Mouse (Mus musculus) stomach, embryonic 16.5 days (tissue): ENCODE results near the gene Denr. TPM values are rescaled to one million over a fixed set of nuclear protein-coding genes. Genes with fewer than 3 reads are reported as not detected.

Source experiments
- ATAC-seq: fragments of 200-750 bp; cut with Nextera tagmentation; 2 replicates; pipeline ENCODE4 v1.8.0; 2017; ENCODE audit warnings: moderate number of reproducible peaks, moderate TSS enrichment; ENCODE audit not compliant: insufficient read depth, low FRiP score
- H3K27ac ChIP-seq: fragments of 300-500 bp; sonication (generic); 2 replicates; pipeline ENCODE4 v1.5.1; 2014; ENCODE audit warnings: low read length
- H3K27me3 ChIP-seq: fragments of 300-500 bp; sonication (generic); 2 replicates; pipeline ENCODE4 v1.6.1; 2014; ENCODE audit warnings: low read length, control low read depth, mixed read lengths; ENCODE audit not compliant: control insufficient read depth, insufficient read depth
- H3K36me3 ChIP-seq: fragments of 300-500 bp; sonication (generic); 2 replicates; pipeline ENCODE4 v1.6.1; 2014; ENCODE audit warnings: low read length; ENCODE audit not compliant: control insufficient read depth, insufficient read depth
- H3K4me1 ChIP-seq: fragments of 300-500 bp; sonication (generic); 2 replicates; pipeline ENCODE4 v1.6.1; 2014; ENCODE audit warnings: low read length, control low read depth, mixed read lengths; ENCODE audit not compliant: control insufficient read depth, insufficient read depth
- H3K4me2 ChIP-seq: fragments of 300-500 bp; sonication (generic); 2 replicates; pipeline ENCODE4 v1.6.1; 2014; ENCODE audit warnings: low read depth, low read length, mixed read lengths
- H3K4me3 ChIP-seq: fragments of 300-500 bp; sonication (generic); replicated peaks from 2 replicates; pipeline ENCODE4 v1.5.1; 2014; ENCODE audit warnings: mild to moderate bottlenecking, low read length
- H3K9ac ChIP-seq: fragments of 300-500 bp; sonication (generic); 2 replicates; pipeline ENCODE4 v1.6.1; 2014; ENCODE audit warnings: low read length
- H3K9me3 ChIP-seq: fragments of 300-500 bp; sonication (generic); replicated peaks from 2 replicates; pipeline ENCODE4 v1.6.1; 2016; ENCODE audit warnings: low read length, control low read depth; ENCODE audit not compliant: control insufficient read depth
- WGBS: fragments of 180-500 bp; shearing (Covaris S2); extraction: QIAGEN DNeasy Blood & Tissue Kit; methylation state at CpG from one replicate; pipeline ENCODE4 v1.1.7; 2014; 5-methylcytosine and 5-hydroxymethylcytosine counted together
- polyA plus RNA-seq: library from polyadenylated mRNA; unstranded; fragments of >200 nt; fragmentation: Nextera tagmentation; extraction: Ambion mirVana; gene quantifications from 2 replicates; pipeline ENCODE4 v1.2.1, GENCODE M21; 2015

Gene Denr
- polyA plus RNA-seq, 1 experiment from 2014 or later: 132 TPM

DNA sequence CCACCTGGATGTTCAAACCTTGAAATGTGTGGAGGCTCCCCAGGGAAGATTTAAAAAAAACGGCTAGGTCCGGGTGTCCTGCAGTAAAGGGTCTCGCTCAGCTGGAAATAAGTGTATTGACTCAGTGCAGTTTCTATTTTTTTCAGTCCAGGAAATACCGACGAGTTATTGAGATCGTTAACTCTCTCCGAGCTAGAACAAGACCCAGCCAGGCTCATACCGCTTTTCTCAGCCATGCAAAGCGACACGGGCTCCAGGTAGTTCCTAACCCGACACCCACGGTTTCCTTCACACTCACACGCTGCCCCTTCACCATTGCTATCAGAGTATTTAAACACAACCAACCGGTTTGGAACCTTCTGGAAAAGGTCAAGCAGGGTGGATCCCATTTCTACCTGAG is 28.9 kb upstream of the Denr start:
- peak overlapping the region; percentile 44 for H3K4me2 ChIP-seq
- no peak for ATAC-seq
- peaks cover 22% of the 10 kb centered on the region for H3K4me1 ChIP-seq
- peak overlapping the region; percentile 49 for H3K9ac ChIP-seq
- no peaks in the 10 kb centered on the region for H3K27me3 ChIP-seq
- 32% methylated on average over 14 of the region's 14 CpGs for WGBS
- H3K4me3 ChIP-seq: peak overlapping the region; percentile 30
- H3K27ac ChIP-seq: peak overlapping the region; percentile 69
- H3K9me3 ChIP-seq: no peaks in the 10 kb centered on the region
- H3K36me3 ChIP-seq: no peaks in the 10 kb centered on the region

- Histone ChIP-seq H3K27ac (peak within 1 kb of the TSS; percentile 69), H3K27me3 (no peaks in the 10 kb centered on the region), H3K4me2 (peak within 1 kb of the TSS; percentile 44), H3K36me3 (no peaks in the 10 kb centered on the region), H3K9ac (peak within 1 kb of the TSS; percentile 58), H3K9me3 (no peaks in the 10 kb centered on the region), H3K4me1 (peaks cover 22% of the 10 kb centered on the region), H3K4me3 (peak within 1 kb of the TSS; percentile 30)
- 15% methylated on average over 12 of the region's 12 CpGs for WGBS
- peak; percentile 85 for ATAC-seq
Observed at GRCm38 (mm10) chr5:123879928-123880327, 27.0 kb upstream of the Denr start, which contains the start of gene Hcar1. Gene Hcar1, minus strand, starts transcription at chr5:123880020.

DNA sequence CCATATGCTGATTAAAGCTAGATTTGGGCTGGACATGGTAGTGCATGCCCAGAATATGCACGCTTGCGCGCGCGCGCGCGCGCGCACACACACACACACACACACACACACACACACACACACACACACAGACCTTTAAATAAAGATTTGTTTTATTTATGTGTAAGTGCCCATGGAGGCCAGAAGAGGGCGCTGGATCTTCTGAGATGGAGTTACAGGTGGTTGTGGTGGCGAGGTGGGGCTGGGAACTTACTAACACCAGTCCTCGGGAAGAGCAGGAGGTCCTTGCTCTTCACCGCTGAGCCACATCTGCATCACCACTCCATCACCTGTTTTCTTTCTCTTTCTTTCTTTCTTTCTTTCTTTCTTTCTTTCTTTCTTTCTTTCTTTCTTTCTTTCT is 26.2 kb upstream of the Denr start:
- H3K36me3 ChIP-seq: no peaks in the 10 kb centered on the region
- WGBS: 79% methylated on average over 14 of the region's 14 CpGs
- H3K4me3 ChIP-seq: no peak overlapping the region
- H3K4me1 ChIP-seq: peaks cover 22% of the 10 kb centered on the region
- no peaks in the 10 kb centered on the region for H3K27me3 ChIP-seq
- ATAC-seq: no peak
- H3K27ac ChIP-seq: no peak overlapping the region; the same call in 1 of the 2 replicates
- H3K4me2 ChIP-seq: no peak overlapping the region; the same call in 1 of the 2 replicates
- H3K9me3 ChIP-seq: no peaks in the 10 kb centered on the region
- H3K9ac ChIP-seq: no peak overlapping the region

GRCm38 (mm10) chr5:123883891-123884290 is 23.1 kb upstream of the Denr start:
- Histone ChIP-seq H3K4me3 (no peak overlapping the region), H3K27ac (peak overlapping the region; percentile 35; the same call in 1 of the 2 replicates), H3K9me3 (no peaks in the 10 kb centered on the region), H3K36me3 (no peaks in the 10 kb centered on the region), H3K9ac (0 out of 2 replicates have a peak overlapping the region, but pooled peaks have one; percentile 44), H3K4me2 (no peak overlapping the region), H3K4me1 (peaks cover 14% of the 10 kb centered on the region), H3K27me3 (no peaks in the 10 kb centered on the region)
- 67% methylated on average over 7 of the region's 7 CpGs for WGBS
- no peak for ATAC-seq

DNA sequence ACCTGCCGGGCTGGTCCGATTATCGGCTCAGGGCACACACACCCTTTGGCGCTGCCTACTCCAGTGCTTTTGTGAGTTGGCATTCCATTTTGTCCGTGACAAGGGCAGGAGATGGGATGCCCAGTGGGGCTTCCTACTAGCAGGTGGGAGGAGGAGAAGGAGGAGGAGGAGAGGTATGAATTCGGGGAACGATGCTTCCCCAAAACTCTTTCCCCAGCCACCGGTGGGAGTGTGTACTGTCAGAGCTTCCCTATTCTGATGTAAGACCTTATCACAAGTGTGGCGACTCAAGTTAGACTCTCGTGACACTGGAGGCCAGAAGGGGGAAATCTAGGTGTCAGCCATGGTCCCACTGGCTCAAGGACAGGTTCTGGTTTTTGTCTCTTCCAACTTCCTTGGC is 22.6 kb upstream of the Denr start:
- no peak for ATAC-seq
- no peaks in the 10 kb centered on the region for H3K36me3 ChIP-seq
- no peak overlapping the region for H3K4me3 ChIP-seq
- H3K4me2 ChIP-seq: 0 out of 2 replicates have a peak overlapping the region, but pooled peaks have one; percentile 1
- 0 out of 2 replicates have a peak overlapping the region, but pooled peaks have one; percentile 44 for H3K9ac ChIP-seq
- H3K27ac ChIP-seq: peak overlapping the region; percentile 35; the same call in 1 of the 2 replicates
- H3K4me1 ChIP-seq: peaks cover 10% of the 10 kb centered on the region
- no peaks in the 10 kb centered on the region for H3K9me3 ChIP-seq
- 74% methylated on average over 10 of the region's 10 CpGs for WGBS
- H3K27me3 ChIP-seq: no peaks in the 10 kb centered on the region

- no peaks in the 10 kb centered on the region for H3K27me3 ChIP-seq
- no peak for ATAC-seq
- WGBS: 69% methylated on average over 3 of the region's 3 CpGs
- no peaks in the 10 kb centered on the region for H3K4me1 ChIP-seq
- H3K36me3 ChIP-seq: no peaks in the 10 kb centered on the region
- H3K9ac ChIP-seq: no peak overlapping the region
- H3K4me2 ChIP-seq: no peak overlapping the region
- H3K4me3 ChIP-seq: no peak overlapping the region
- H3K9me3 ChIP-seq: no peaks in the 10 kb centered on the region
- H3K27ac ChIP-seq: no peak overlapping the region
Observed at GRCm38 (mm10) chr5:123886365-123886764, 20.6 kb upstream of the Denr start.

GRCm38 (mm10) chr5:123890312-123890711 is 16.7 kb upstream of the Denr start:
- Histone ChIP-seq H3K27me3 (no peaks in the 10 kb centered on the region), H3K4me2 (no peak overlapping the region), H3K4me1 (no peaks in the 10 kb centered on the region), H3K27ac (no peak overlapping the region), H3K4me3 (no peak overlapping the region), H3K36me3 (no peaks in the 10 kb centered on the region), H3K9ac (no peak overlapping the region), H3K9me3 (no peaks in the 10 kb centered on the region)
- no peak for ATAC-seq
- 71% methylated on average over 2 of the region's 2 CpGs for WGBS

DNA sequence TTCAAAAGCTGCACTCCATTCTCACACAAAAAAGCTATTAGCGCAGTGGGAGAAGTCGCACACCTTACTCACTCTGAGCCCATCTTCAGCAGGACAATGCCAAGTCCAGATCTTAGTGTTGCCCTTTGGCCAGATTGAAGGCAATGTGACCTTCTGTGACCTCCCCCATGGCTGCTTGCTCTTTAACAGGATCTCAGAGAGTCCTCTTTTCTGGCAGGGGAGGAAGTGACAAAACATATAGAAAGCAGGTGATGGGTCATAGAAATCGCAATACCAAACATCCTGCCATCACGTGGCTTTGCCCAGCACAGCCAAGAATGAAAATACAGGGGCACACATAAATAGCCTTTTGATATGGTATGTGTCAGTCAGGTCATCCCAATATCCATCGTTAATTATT is 16.0 kb upstream of the Denr start:
- H3K27ac ChIP-seq: no peak overlapping the region
- no peaks in the 10 kb centered on the region for H3K9me3 ChIP-seq
- no peaks in the 10 kb centered on the region for H3K27me3 ChIP-seq
- no peak overlapping the region for H3K4me2 ChIP-seq
- H3K4me3 ChIP-seq: no peak overlapping the region
- ATAC-seq: no peak
- no peaks in the 10 kb centered on the region for H3K36me3 ChIP-seq
- H3K9ac ChIP-seq: no peak overlapping the region
- 78% methylated on average over 5 of the region's 5 CpGs for WGBS
- no peaks in the 10 kb centered on the region for H3K4me1 ChIP-seq

DNA sequence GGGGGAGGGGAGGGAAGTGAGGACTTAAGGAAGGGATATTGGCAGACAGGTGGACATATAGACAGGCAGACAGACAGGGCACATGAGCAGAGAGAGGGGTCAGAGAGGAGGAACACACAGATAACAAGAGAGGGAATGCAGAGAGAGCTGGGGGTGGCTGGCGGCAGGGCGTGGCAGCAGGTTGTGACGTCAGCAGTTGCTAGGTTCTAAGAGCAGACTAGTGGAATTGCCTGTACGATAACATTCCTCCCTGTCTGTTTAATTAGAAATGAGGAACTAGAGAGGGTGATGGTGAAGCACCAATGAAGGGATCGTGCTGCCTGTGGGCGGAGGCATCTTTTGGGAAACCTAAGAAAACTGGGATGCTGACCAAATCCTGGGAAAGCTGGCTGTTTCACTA is 15.3 kb upstream of the Denr start:
- Histone ChIP-seq H3K36me3 (no peaks in the 10 kb centered on the region), H3K9ac (no peak overlapping the region), H3K4me2 (no peak overlapping the region), H3K9me3 (no peaks in the 10 kb centered on the region), H3K27ac (no peak overlapping the region), H3K27me3 (no peaks in the 10 kb centered on the region), H3K4me3 (no peak overlapping the region), H3K4me1 (no peaks in the 10 kb centered on the region)
- peak; percentile 25; the same call in 1 of the 2 replicates for ATAC-seq
- WGBS: 38% methylated on average over 6 of the region's 6 CpGs
